ENCODE assay signal across 25 mouse cellular contexts in the genomic region with DNA sequence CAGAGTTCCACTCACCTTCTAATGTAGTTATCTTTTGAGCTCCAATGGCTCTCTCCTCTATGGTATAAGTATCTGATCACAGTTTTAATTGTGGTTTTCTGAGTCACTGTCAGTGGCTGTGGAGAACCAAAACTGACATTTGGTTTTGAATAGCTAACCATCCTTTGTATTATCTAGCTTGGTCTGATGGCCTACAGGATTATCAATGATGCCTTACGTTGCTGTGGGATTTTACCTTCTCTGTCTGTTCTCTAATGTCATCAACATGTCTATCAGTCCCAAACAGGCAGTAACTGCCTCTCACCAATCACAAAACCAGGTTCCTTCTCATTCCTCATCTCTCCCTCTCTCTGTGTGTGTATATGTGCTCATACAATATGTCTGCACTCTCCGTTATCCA.
A peak's percentile ranks its signal among the peaks of the same experiment; 100 is the strongest.
DNase-seq lines count a peak whose midpoint lies in the region; ATAC-seq and TF ChIP-seq lines count a peak whose summit lies in the region.
"Had no signal": no experiment of that assay in that cellular context is flagged by ENCODE, and none has a peak within 500 bp of the region (broad histone marks: within the 10 kb centered on the region; RNA-seq: fewer than 3 reads in every experiment).

No protein-coding gene starts in this region.

- H3K9me3 ChIP-seq in liver, embryonic 14.5 days (ENCODE audit: control insufficient read depth, low read length), result no peaks in the 10 kb centered on the region
- H3K9me3 ChIP-seq in liver, embryonic 12.5 days (replicated peaks), result no peaks in the 10 kb centered on the region
- no peaks in the 10 kb centered on the region for H3K9me3 ChIP-seq in CH12.LX (replicated peaks; ENCODE audit: low read length)
- H3K9me3 ChIP-seq: embryonic facial prominence, embryonic 12.5 days; embryonic facial prominence, embryonic 15.5 days; G1E; heart, embryonic 10.5 days; heart, embryonic 13.5 days; hindbrain, embryonic 12.5 days; hindbrain, embryonic 15.5 days; intestine, embryonic 15.5 days had no signal

- peak; percentile 60 for TF ChIP-seq EP300 in liver, embryonic 14.5 days (IDR thresholded peaks at IDR 0.05; ENCODE audit: low read depth)
- no peak for TF ChIP-seq EP300 in CH12.LX (IDR thresholded peaks at IDR 0.05; ENCODE audit: low read length)

- no peaks in the 10 kb centered on the region for H3K4me1 ChIP-seq in liver, embryonic 14.5 days (replicated peaks; ENCODE audit: control insufficient read depth in 2 of 2, insufficient read depth in 2 of 2, low read length in 1 of 2)
- no peaks in the 10 kb centered on the region for H3K4me1 ChIP-seq in liver, embryonic 12.5 days
- peaks cover 3 to 33% of the 10 kb centered on the region in 2 experiments; a peak in 2 of 4 replicates for H3K4me1 ChIP-seq in CH12.LX (ENCODE audit: control insufficient read depth in 1 of 2, insufficient read depth in 2 of 2)
- H3K4me1 ChIP-seq: heart, embryonic 10.5 days had no signal

- DNase-seq in liver, embryonic 14.5 days (ENCODE audit: low read depth in 3 of 3, low spot score in 3 of 3), result no peak
- peak; percentile 32 for DNase-seq in CH12.LX (ENCODE audit: extremely low read depth)
- no peak for DNase-seq in layer of hippocampus, adult 11-12 months (ENCODE audit: low spot score)
- DNase-seq in cerebellum, adult 8-10 months, result no peak
- DNase-seq: adrenal gland, adult 8-10 months; adrenal gland, postnatal 25 days; cerebellum, adult 11-12 months; cerebellum, adult 9-10 months; cerebellum, postnatal 14 days; forebrain, postnatal 0 days; gastrocnemius, postnatal 25 days; heart, adult 2 months; heart, postnatal 14 days had no signal

- in situ Hi-C loops in CH12.LX (cut with MboI; ENCODE audit: low pct_ligation_motif_present, low pct_unique_long_range_greater_than_20kb, low sequenced_read_pairs), result no loop called here

- ATAC-seq in liver, embryonic 14.5 days (ENCODE audit: insufficient read depth), result peak; percentile 37; the same call in 1 of the 2 replicates
- ATAC-seq in liver, embryonic 12.5 days, result no peak
- peak; percentile 78; the same call in 1 of the 2 replicates for ATAC-seq in common myeloid progenitor, adult 5-6 weeks (replicated peaks; ENCODE audit: low read depth, poor library complexity, severe bottlenecking)
- ATAC-seq: activated CD4-positive, CD25-positive, alpha-beta regulatory T cell, adult 4 months; forebrain, embryonic 14.5 days; forebrain, postnatal 0 days; intestine, embryonic 15.5 days had no signal

- no peaks in the 10 kb centered on the region for H3K36me3 ChIP-seq in liver, embryonic 14.5 days (replicated peaks; ENCODE audit: control insufficient read depth, insufficient read depth, low read depth)
- H3K36me3 ChIP-seq in liver, embryonic 12.5 days, result no peaks in the 10 kb centered on the region
- H3K36me3 ChIP-seq in CH12.LX (replicated peaks in 1 of 2; ENCODE audit: control insufficient read depth in 1 of 2, insufficient read depth in 1 of 2, low read length in 1 of 2), result peaks cover 0 to 29% of the 10 kb centered on the region in 2 experiments
- H3K36me3 ChIP-seq: embryonic facial prominence, embryonic 12.5 days; embryonic facial prominence, embryonic 15.5 days; G1E; heart, embryonic 10.5 days; heart, embryonic 13.5 days; hindbrain, embryonic 12.5 days; hindbrain, embryonic 15.5 days; intestine, embryonic 15.5 days had no signal

- H3K4me2 ChIP-seq in liver, embryonic 14.5 days (ENCODE audit: low read depth), result no peak overlapping the region
- no peak overlapping the region for H3K4me2 ChIP-seq in liver, embryonic 12.5 days
- peak overlapping the region; percentile 82 for H3K4me2 ChIP-seq in CH12.LX (ENCODE audit: insufficient read depth, low read depth, poor library complexity, severe bottlenecking)
- H3K4me2 ChIP-seq: embryonic facial prominence, embryonic 12.5 days; embryonic facial prominence, embryonic 15.5 days; heart, embryonic 13.5 days; hindbrain, embryonic 12.5 days; hindbrain, embryonic 15.5 days; intestine, embryonic 15.5 days had no signal

- dilution Hi-C loops in CH12.LX (cut with MboI; ENCODE audit: extremely low pct_ligation_motif_present, extremely low pct_unique_long_range_greater_than_20kb, low sequenced_read_pairs), result no loop called here

- H3K79me2 ChIP-seq in CH12.LX (replicated peaks; ENCODE audit: control insufficient read depth, extremely low read depth, insufficient read depth, poor library complexity, severe bottlenecking), result no peaks in the 10 kb centered on the region; the same call in 1 of the 2 replicates

- no peaks in the 10 kb centered on the region for H3K27me3 ChIP-seq in liver, embryonic 14.5 days (ENCODE audit: control insufficient read depth, insufficient read depth, low read length)
- H3K27me3 ChIP-seq in liver, embryonic 12.5 days (replicated peaks), result no peaks in the 10 kb centered on the region
- H3K27me3 ChIP-seq in CH12.LX (replicated peaks), result no peaks in the 10 kb centered on the region
- H3K27me3 ChIP-seq: embryonic facial prominence, embryonic 12.5 days; embryonic facial prominence, embryonic 15.5 days; heart, embryonic 13.5 days; hindbrain, embryonic 12.5 days; hindbrain, embryonic 15.5 days; intestine, embryonic 15.5 days had no signal

- no peak for TF ChIP-seq POLR2A in CH12.LX (IDR thresholded peaks at IDR 0.05; ENCODE audit: low read depth, low read length)

- TF ChIP-seq CTCF in liver, embryonic 14.5 days (IDR thresholded peaks at IDR 0.05; ENCODE audit: low read depth), result no peak
- no peak for TF ChIP-seq CTCF in CH12.LX (conservative IDR thresholded peaks at IDR 0.05 in 1 of 2, IDR thresholded peaks at IDR 0.05 in 1 of 2; ENCODE audit: low read depth in 2 of 2, low read length in 2 of 2)

- H3K9ac ChIP-seq in liver, embryonic 14.5 days (replicated peaks), result no peak overlapping the region
- no peak overlapping the region for H3K9ac ChIP-seq in liver, embryonic 12.5 days
- H3K9ac ChIP-seq in CH12.LX (ENCODE audit: insufficient read depth, low read depth), result peak overlapping the region; percentile 66
- H3K9ac ChIP-seq: embryonic facial prominence, embryonic 12.5 days; embryonic facial prominence, embryonic 15.5 days; forebrain, postnatal 0 days; heart, embryonic 13.5 days; hindbrain, embryonic 12.5 days; hindbrain, embryonic 15.5 days; intestine, embryonic 15.5 days had no signal

- WGBS in liver, embryonic 14.5 days (ENCODE audit: insufficient replicate concordance), result 39% methylated on average over 2 of the region's 2 CpGs
- 50% methylated on average over 2 of the region's 2 CpGs for WGBS in liver, embryonic 12.5 days (ENCODE audit: insufficient replicate concordance)

- no peak overlapping the region for H3K27ac ChIP-seq in liver, embryonic 14.5 days
- no peak overlapping the region for H3K27ac ChIP-seq in liver, embryonic 12.5 days
- H3K27ac ChIP-seq in CH12.LX (ENCODE audit: insufficient read depth, low read depth), result peak overlapping the region; percentile 29; the same call in 1 of the 2 replicates
- H3K27ac ChIP-seq: embryonic facial prominence, embryonic 12.5 days; embryonic facial prominence, embryonic 15.5 days; heart, adult 2 months; heart, embryonic 10.5 days; heart, embryonic 13.5 days; hindbrain, embryonic 12.5 days; hindbrain, embryonic 15.5 days; intestine, embryonic 15.5 days had no signal

- no peak overlapping the region for H3K4me3 ChIP-seq in liver, embryonic 14.5 days (ENCODE audit: insufficient read depth in 1 of 2, low read depth in 2 of 2, low read length in 2 of 2)
- no peak overlapping the region for H3K4me3 ChIP-seq in liver, embryonic 12.5 days
- peak overlapping the region; percentile 33 to 61 (median 57) for H3K4me3 ChIP-seq in CH12.LX (replicated peaks in 1 of 3; ENCODE audit: low read depth in 2 of 3, low read length in 2 of 3, poor library complexity in 1 of 3)
- H3K4me3 ChIP-seq: embryonic facial prominence, embryonic 12.5 days; embryonic facial prominence, embryonic 15.5 days; heart, adult 2 months; heart, embryonic 10.5 days; heart, embryonic 13.5 days; hindbrain, embryonic 12.5 days; hindbrain, embryonic 15.5 days; intestine, embryonic 15.5 days had no signal

- no peak for TF ChIP-seq RAD21 in CH12.LX (IDR thresholded peaks at IDR 0.05; ENCODE audit: low read depth, low read length)

TF ChIP-seq in CH12.LX, 34 proteins besides CTCF, POLR2A, EP300 and RAD21:
- TF ChIP-seq ZKSCAN1 (IDR thresholded peaks at IDR 0.05; ENCODE audit: borderline replicate concordance, low read depth, low read length), result no peak
- TF ChIP-seq SIN3A (IDR thresholded peaks at IDR 0.05; ENCODE audit: low read length), result no peak
- no peak for TF ChIP-seq NRF1 (IDR thresholded peaks at IDR 0.05; ENCODE audit: low read depth, low read length)
- TF ChIP-seq KAT2A (IDR thresholded peaks at IDR 0.05; ENCODE audit: insufficient replicate concordance, low read length), result no peak
- no peak for TF ChIP-seq BHLHE40 (IDR thresholded peaks at IDR 0.05; ENCODE audit: low read depth, low read length)
- no peak for TF ChIP-seq MYC (IDR thresholded peaks at IDR 0.05; ENCODE audit: low read depth, low read length)
- TF ChIP-seq MXI1 (IDR thresholded peaks at IDR 0.05; ENCODE audit: low read depth, low read length), result no peak
- TF ChIP-seq USF1 (IDR thresholded peaks at IDR 0.05; ENCODE audit: low read depth, low read length), result no peak
- no peak for TF ChIP-seq E2F4 (IDR thresholded peaks at IDR 0.05; ENCODE audit: insufficient replicate concordance, low read depth, low read length)

Comparison
In these comparisons a context has a peak if more than half of its experiments do, and no peak if none do; other contexts are left out.
1. H3K4me3 ChIP-seq: peak in CH12.LX (3 of 3); none in liver, embryonic 14.5 days (0 of 2) and liver, embryonic 12.5 days (single experiment).